Comparison of ENCODE assay signal across 15 mouse cellular contexts in the genomic region with DNA sequence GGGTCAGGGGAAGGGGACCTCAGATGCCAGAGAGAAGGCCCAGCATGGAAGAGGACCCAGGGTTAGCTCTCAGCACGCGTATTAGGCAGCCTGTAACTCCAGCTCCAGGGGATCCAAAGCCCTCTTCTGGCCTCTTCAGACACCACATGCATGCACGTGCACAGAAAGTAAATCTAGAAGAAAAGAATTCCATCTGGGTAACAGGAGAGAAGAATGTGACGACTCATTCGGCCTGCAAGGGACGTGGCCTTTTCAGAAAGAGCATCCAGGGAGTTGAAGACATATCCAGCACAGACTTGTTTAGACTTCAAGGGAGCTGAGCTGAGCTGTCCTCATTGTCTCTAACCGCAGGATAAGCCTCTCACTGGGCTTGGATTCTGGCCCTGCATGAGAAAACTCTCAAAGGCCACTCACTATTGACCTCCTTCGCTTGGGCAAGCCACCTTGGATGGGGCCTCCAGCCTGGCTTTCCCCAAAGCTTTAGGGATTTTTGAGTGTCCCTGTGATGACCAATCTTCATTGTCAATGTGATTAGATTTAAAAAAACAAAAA. TPM values are rescaled to one million over a fixed set of nuclear protein-coding genes. Genes with fewer than 3 reads are reported as not detected.
DNase-seq lines count a peak whose midpoint lies in the region; ATAC-seq and TF ChIP-seq lines count a peak whose summit lies in the region.
"Had no signal": no experiment of that assay in that cellular context is flagged by ENCODE, and none has a peak within 500 bp of the region (broad histone marks: within the 10 kb centered on the region; RNA-seq: fewer than 3 reads in every experiment).

No protein-coding gene starts in this region.

- H3K79me2 ChIP-seq in C2C12 (ENCODE audit: control insufficient read depth, insufficient read depth), result no peaks in the 10 kb centered on the region

- peaks cover 32% of the 10 kb centered on the region for H3K4me1 ChIP-seq in kidney, embryonic 15.5 days
- no peaks in the 10 kb centered on the region for H3K4me1 ChIP-seq in cerebellum, adult 2 months (ENCODE audit: control insufficient read depth, insufficient read depth, low read length)
- H3K4me1 ChIP-seq: neural tube, embryonic 12.5 days had no signal

- no peak for TF ChIP-seq CTCF in C2C12 (IDR thresholded peaks at IDR 0.05; ENCODE audit: control insufficient read depth, insufficient read depth, insufficient read length)
- no peak for TF ChIP-seq CTCF in cerebellum, adult 2 months (IDR thresholded peaks at IDR 0.05; ENCODE audit: borderline replicate concordance, insufficient read depth, low read depth, low read length)

- H3K9ac ChIP-seq in kidney, embryonic 15.5 days, result no peak overlapping the region
- H3K9ac ChIP-seq: limb, embryonic 12.5 days; neural tube, embryonic 12.5 days had no signal

- 69% methylated on average over 8 of the region's 8 CpGs for WGBS in kidney, embryonic 15.5 days
- 68% methylated on average over 8 of the region's 8 CpGs for WGBS in cerebellum, adult 2 months

- DNase-seq in kidney, postnatal 25 days, result no peak
- peak; percentile 71 for DNase-seq in NIH3T3 (ENCODE audit: low read depth)
- peak; percentile 28 for DNase-seq in fibroblast of lung, adult 2 months (ENCODE audit: low read depth)
- no peak for DNase-seq in cerebellum, adult 2 months
- DNase-seq in urinary bladder, postnatal 4 days (ENCODE audit: low spot score in 2 of 2), result no peak
- DNase-seq: cerebellum, adult 18-20 months; thymus, adult 18-20 months had no signal

- no peak overlapping the region for H3K4me3 ChIP-seq in kidney, embryonic 15.5 days (replicated peaks)
- no peak overlapping the region for H3K4me3 ChIP-seq in C2C12 (ENCODE audit: insufficient read depth, poor library complexity, severe bottlenecking)
- no peak overlapping the region for H3K4me3 ChIP-seq in cerebellum, adult 2 months (replicated peaks; ENCODE audit: insufficient read depth, low read depth, low read length)
- H3K4me3 ChIP-seq: erythroblast, embryonic 14.5 days; left cerebral cortex, adult 2 months; limb, embryonic 12.5 days; neural tube, embryonic 12.5 days had no signal

- H3K79me3 ChIP-seq in C2C12 (ENCODE audit: low read depth), result no peaks in the 10 kb centered on the region

- no peaks in the 10 kb centered on the region for H3K36me3 ChIP-seq in kidney, embryonic 15.5 days
- H3K36me3 ChIP-seq in C2C12 (ENCODE audit: control insufficient read depth, insufficient read depth), result no peaks in the 10 kb centered on the region
- H3K36me3 ChIP-seq: limb, embryonic 12.5 days; neural tube, embryonic 12.5 days had no signal

- ATAC-seq in kidney, embryonic 15.5 days (replicated peaks; ENCODE audit: low FRiP score), result no peak
- ATAC-seq in frontal cortex, adult (ENCODE audit: low TSS enrichment), result no peak

- H3K27me3 ChIP-seq in kidney, embryonic 15.5 days, result no peaks in the 10 kb centered on the region
- no peaks in the 10 kb centered on the region for H3K27me3 ChIP-seq in C2C12 (ENCODE audit: control insufficient read depth, insufficient read depth, insufficient read length)
- H3K27me3 ChIP-seq in cerebellum, adult 2 months (ENCODE audit: control insufficient read depth, insufficient read depth, low read length), result no peaks in the 10 kb centered on the region
- H3K27me3 ChIP-seq: limb, embryonic 12.5 days; neural tube, embryonic 12.5 days had no signal

- H3K9me3 ChIP-seq in kidney, embryonic 15.5 days (replicated peaks), result no peaks in the 10 kb centered on the region
- H3K9me3 ChIP-seq: limb, embryonic 12.5 days; neural tube, embryonic 12.5 days had no signal

- H3K4me2 ChIP-seq in kidney, embryonic 15.5 days, result no peak overlapping the region
- H3K4me2 ChIP-seq: limb, embryonic 12.5 days; neural tube, embryonic 12.5 days had no signal

- H3K27ac ChIP-seq in kidney, embryonic 15.5 days, result peak overlapping the region; percentile 89; the same call in 1 of the 2 replicates
- H3K27ac ChIP-seq in cerebellum, adult 2 months (ENCODE audit: insufficient read depth, low read length), result no peak overlapping the region
- H3K27ac ChIP-seq: left cerebral cortex, adult 2 months; limb, embryonic 12.5 days; macrophage; neural tube, embryonic 12.5 days had no signal

- TF ChIP-seq POLR2A in cerebellum, adult 2 months (IDR thresholded peaks at IDR 0.05; ENCODE audit: borderline replicate concordance, insufficient read depth, low read length), result no peak

- no peak overlapping the region for H3ac ChIP-seq in C2C12 (ENCODE audit: control insufficient read depth, insufficient read length, low read depth)

TF ChIP-seq in C2C12, 6 proteins besides CTCF, POLR2A, EP300 and RAD21:
- TF ChIP-seq MAX (IDR thresholded peaks at IDR 0.05) (peak; percentile 56), FOSL1 (IDR thresholded peaks at IDR 0.05; ENCODE audit: insufficient read depth, low read length, poor library complexity, severe bottlenecking) (no peak)

RNA-seq across cellular contexts. Expression of a gene that starts 8.1 kb away (rescaled TPM):
- polyA plus RNA-seq in kidney, embryonic 15.5 days (2015; fragmentation: Nextera tagmentation; extraction: Ambion mirVana), result 154 and 155 TPM in 2 replicates
- 136 TPM for polyA plus RNA-seq in C2C12 (2012; fragmentation: generic; extraction: Trizol)
- polyA plus RNA-seq in cerebellum, adult 2 months (2012; rRNA removed), result 131 and 134 TPM in 2 replicates

RNA-seq across cellular contexts. Expression of a gene that starts 41.3 kb away (rescaled TPM):
- polyA plus RNA-seq in kidney, embryonic 15.5 days (2015; fragmentation: Nextera tagmentation; extraction: Ambion mirVana), result 11.7 and 12.1 TPM in 2 replicates
- 2.5 TPM for polyA plus RNA-seq in C2C12 (2012; fragmentation: generic; extraction: Trizol)
- polyA plus RNA-seq in cerebellum, adult 2 months (2012; rRNA removed), result 10.5 and 11.9 TPM in 2 replicates
- polyA plus RNA-seq: erythroblast, embryonic 14.5 days had no signal

RNA-seq across cellular contexts. Expression of a gene that starts 50.7 kb away (rescaled TPM):
- polyA plus RNA-seq in kidney, embryonic 15.5 days (2015; fragmentation: Nextera tagmentation; extraction: Ambion mirVana), result 37.5 and 39.2 TPM in 2 replicates
- polyA plus RNA-seq in C2C12 (2012; fragmentation: generic; extraction: Trizol), result 29.6 TPM
- polyA plus RNA-seq in cerebellum, adult 2 months (2012; rRNA removed), result 17.4 TPM in 2 replicates

RNA-seq across cellular contexts. Expression of a gene that starts 58.1 kb away (rescaled TPM):
- polyA plus RNA-seq in kidney, embryonic 15.5 days (2015; fragmentation: Nextera tagmentation; extraction: Ambion mirVana), result 36.8 and 44.4 TPM in 2 replicates
- polyA plus RNA-seq in C2C12 (2012; fragmentation: generic; extraction: Trizol), result 14.4 TPM
- 194 and 205 TPM in 2 replicates for polyA plus RNA-seq in cerebellum, adult 2 months (2012; rRNA removed)

Comparison
In these comparisons a context has a peak if more than half of its experiments do, and no peak if none do; other contexts are left out.
1. DNase-seq: peak in NIH3T3 (single experiment) and fibroblast of lung, adult 2 months (single experiment); none in kidney, postnatal 25 days (0 of 2), cerebellum, adult 2 months (0 of 2) and urinary bladder, postnatal 4 days (0 of 2).